Mouse (Mus musculus) liver, embryonic 16.5 days (tissue): Measurements from ENCODE around the gene Dedd2. TPM values are rescaled to one million over a fixed set of nuclear protein-coding genes. Genes with fewer than 3 reads are reported as not detected.

ENCODE experiments used
- ATAC-seq: fragments of 200-750 bp; cut with Nextera tagmentation; 2 replicates; pipeline ENCODE4 v1.8.0; 2017; ENCODE audit warnings: low read depth, mild to moderate bottlenecking, moderate number of reproducible peaks, moderate library complexity
- H3K27ac ChIP-seq: fragments of 300-500 bp; sonication (generic); 2 replicates; pipeline ENCODE4 v1.5.1; 2014; ENCODE audit warnings: mild to moderate bottlenecking, low read length
- H3K27me3 ChIP-seq: fragments of 300-500 bp; sonication (generic); 2 replicates; pipeline ENCODE4 v1.6.1; 2014; ENCODE audit warnings: low read depth, low read length, mixed read lengths; ENCODE audit not compliant: control insufficient read depth, insufficient read depth
- H3K36me3 ChIP-seq: fragments of 300-500 bp; sonication (generic); 2 replicates; pipeline ENCODE4 v1.6.1; 2014; ENCODE audit warnings: mild to moderate bottlenecking; ENCODE audit not compliant: control insufficient read depth, insufficient read depth
- H3K4me1 ChIP-seq: fragments of 300-500 bp; sonication (generic); 2 replicates; pipeline ENCODE4 v1.6.1; 2014; ENCODE audit warnings: low read depth, low read length, mixed read lengths; ENCODE audit not compliant: control insufficient read depth
- H3K4me2 ChIP-seq: fragments of 300-500 bp; sonication (generic); 2 replicates; pipeline ENCODE4 v1.6.1; 2014; ENCODE audit warnings: low read depth, low read length, mixed read lengths
- H3K4me3 ChIP-seq: fragments of 300-500 bp; sonication (generic); 2 replicates; pipeline ENCODE4 v1.5.1; 2014; ENCODE audit warnings: low read depth, mild to moderate bottlenecking, low read length
- H3K9ac ChIP-seq: fragments of 300-500 bp; sonication (generic); 2 replicates; pipeline ENCODE4 v1.6.1; 2014; ENCODE audit warnings: low read depth, low read length
- H3K9me3 ChIP-seq: fragments of 300-500 bp; sonication (generic); replicated peaks from 2 replicates; pipeline ENCODE4 v1.6.1; 2016; ENCODE audit warnings: low read length; ENCODE audit not compliant: control insufficient read depth
- WGBS: fragments of 180-500 bp; shearing (Covaris S2); extraction: QIAGEN DNeasy Blood & Tissue Kit; methylation state at CpG from one replicate; pipeline ENCODE4 v1.1.7; 2014; ENCODE audit not compliant: insufficient replicate concordance; 5-methylcytosine and 5-hydroxymethylcytosine counted together
- microRNA-seq: library from miRNA; unstranded; fragments of <30 nt; microRNA quantifications from one replicate; pipeline ENCODE4, GENCODE M21; 2016
- polyA plus RNA-seq: library from polyadenylated mRNA; unstranded; fragments of >200 nt; fragmentation: Nextera tagmentation; extraction: Ambion mirVana; gene quantifications from 2 replicates; pipeline ENCODE4 v1.2.1, GENCODE M21; 2015

Gene Dedd2
- polyA plus RNA-seq, 1 experiment from 2014 or later: 31.9 TPM

DNA sequence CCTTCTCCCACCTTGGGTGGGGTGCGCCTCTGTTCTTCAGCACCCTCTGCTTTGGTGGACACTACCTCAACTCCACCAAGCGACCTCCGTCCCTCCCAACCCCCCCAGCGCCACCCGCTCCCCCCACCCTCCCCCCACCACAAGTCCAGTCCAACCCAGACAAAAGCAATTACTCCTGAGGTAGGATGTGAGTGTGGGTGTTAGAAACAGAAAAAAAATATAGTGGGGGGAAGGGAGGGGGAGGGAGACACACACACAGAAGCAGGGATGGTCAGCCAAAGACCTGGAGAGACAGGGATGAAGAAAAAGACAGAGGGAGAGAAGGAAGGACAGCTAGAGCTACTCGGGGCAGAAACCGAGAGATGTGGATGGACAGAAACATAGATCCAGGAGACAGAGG, 66.6 kb downstream of the Dedd2 start:
- H3K4me3 ChIP-seq: no peak overlapping the region
- H3K4me2 ChIP-seq: no peak overlapping the region
- ATAC-seq: no peak
- H3K27me3 ChIP-seq: peaks cover 38% of the 10 kb centered on the region
- no peaks in the 10 kb centered on the region for H3K36me3 ChIP-seq
- no peak overlapping the region for H3K9ac ChIP-seq
- 56% methylated on average over 7 of the region's 7 CpGs for WGBS
- H3K27ac ChIP-seq: no peak overlapping the region
- H3K9me3 ChIP-seq: no peaks in the 10 kb centered on the region
- H3K4me1 ChIP-seq: peaks cover 35% of the 10 kb centered on the region

DNA sequence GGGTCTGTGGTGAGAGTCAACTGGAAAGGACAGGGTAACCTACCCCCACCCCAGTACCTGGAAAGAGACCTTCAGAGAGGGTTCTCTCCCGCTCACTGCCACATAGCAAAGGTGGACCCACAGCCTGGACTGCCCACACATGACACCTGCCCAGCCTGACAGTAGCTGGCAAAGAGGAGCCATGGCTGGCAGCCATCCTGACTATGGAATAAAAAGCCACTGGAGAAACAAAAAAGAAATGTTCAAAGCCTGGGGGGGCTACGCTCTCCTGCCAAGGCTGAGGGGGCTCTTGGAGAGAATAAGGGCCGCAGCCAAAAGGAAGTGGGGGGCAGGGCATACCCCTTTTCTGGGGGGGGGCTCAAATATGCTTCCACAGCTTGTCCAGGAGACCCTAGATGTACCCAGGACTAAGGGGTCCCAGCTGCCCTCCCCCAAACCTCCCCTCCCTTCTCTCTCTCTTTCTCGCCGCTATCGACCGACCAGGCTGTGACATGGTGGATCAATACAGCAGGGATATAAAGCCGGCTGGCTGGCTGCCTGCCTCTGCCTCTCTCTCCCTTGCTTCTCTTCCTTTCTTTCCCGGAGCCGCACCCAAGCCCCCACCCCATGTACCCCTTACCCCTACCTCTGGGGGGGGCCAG, 68.4 kb downstream of the Dedd2 start:
- 46% methylated on average over 10 of the region's 10 CpGs for WGBS
- Histone ChIP-seq H3K27ac (no peak overlapping the region), H3K27me3 (peaks cover 42% of the 10 kb centered on the region), H3K4me3 (no peak overlapping the region), H3K4me2 (no peak overlapping the region), H3K4me1 (peaks cover 35% of the 10 kb centered on the region), H3K36me3 (no peaks in the 10 kb centered on the region), H3K9ac (no peak overlapping the region), H3K9me3 (no peaks in the 10 kb centered on the region)
- ATAC-seq: no peak

DNA sequence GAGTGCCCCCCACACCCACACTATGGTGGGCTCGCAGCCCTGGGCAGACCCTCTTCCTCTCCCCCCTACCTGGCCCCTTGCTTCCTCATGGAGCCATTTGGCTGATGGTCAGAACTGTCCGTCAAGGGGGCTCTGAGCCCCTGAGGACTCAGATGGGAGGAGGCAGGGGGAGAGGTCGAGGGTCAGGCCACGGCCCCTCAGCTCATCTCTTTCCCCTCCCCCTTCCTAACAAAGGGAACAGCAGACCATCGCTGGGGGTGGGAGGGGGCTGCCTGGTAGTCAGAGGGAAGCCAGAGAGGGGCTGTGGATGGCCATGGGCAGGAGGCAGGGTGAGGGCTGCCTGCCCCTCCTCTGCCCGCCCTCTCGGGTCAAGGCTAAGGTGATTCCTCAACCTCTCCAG, 69.4 kb downstream of the Dedd2 start:
- no peak for ATAC-seq
- H3K4me3 ChIP-seq: no peak overlapping the region
- peaks cover 25% of the 10 kb centered on the region for H3K4me1 ChIP-seq
- no peaks in the 10 kb centered on the region for H3K36me3 ChIP-seq
- peaks cover 45% of the 10 kb centered on the region for H3K27me3 ChIP-seq
- H3K4me2 ChIP-seq: no peak overlapping the region
- 13% methylated on average over 7 of the region's 7 CpGs for WGBS
- no peak overlapping the region for H3K27ac ChIP-seq
- no peaks in the 10 kb centered on the region for H3K9me3 ChIP-seq
- no peak overlapping the region for H3K9ac ChIP-seq

DNA sequence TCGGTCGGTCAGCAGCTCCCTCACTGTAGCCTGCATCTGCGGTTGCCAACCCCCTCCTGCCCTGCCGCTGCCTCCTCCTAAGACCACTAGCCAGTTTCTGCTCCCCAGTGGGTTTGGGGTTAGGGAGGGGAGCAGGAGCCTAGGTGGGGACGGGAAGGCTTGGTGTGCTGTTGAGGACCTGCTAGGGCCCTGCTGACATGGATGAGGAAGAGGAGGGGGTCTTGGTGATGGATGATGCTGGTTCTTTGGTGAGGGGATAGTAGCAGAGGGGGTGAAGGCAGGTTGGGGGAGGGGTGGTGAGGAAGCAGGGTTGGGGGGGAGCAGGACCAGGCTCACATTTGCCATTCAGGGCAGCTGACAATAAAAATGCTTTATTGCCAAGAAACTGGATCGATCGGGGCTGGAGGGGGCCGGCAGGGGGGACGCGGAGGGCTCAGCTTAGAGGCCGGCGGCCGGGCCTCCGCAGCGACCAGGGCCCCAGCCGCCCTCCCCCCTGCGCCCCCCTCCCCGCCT, 70.2 kb downstream of the Dedd2 start:
- Histone ChIP-seq H3K36me3 (no peaks in the 10 kb centered on the region), H3K4me2 (no peak overlapping the region), H3K9me3 (no peaks in the 10 kb centered on the region), H3K27ac (no peak overlapping the region), H3K4me1 (peaks cover 17% of the 10 kb centered on the region), H3K9ac (no peak overlapping the region), H3K4me3 (no peak overlapping the region), H3K27me3 (peaks cover 45% of the 10 kb centered on the region)
- 5% methylated on average over 11 of the region's 18 CpGs for WGBS
- ATAC-seq: no peak

Small RNA genes within 50 kb of the gene (microRNA-seq; reads per million reads assigned to microRNA genes)
- gene Mir7048: 0.74 reads per million

Other genes with a start within 250 kb of the Dedd2 start
- gene Rabac1, start 247.9 kb downstream of the Dedd2 start, polyA plus RNA-seq: 56.4 and 58.7 TPM in 2 replicates
- gene Atp1a3, start 214.7 kb downstream of the Dedd2 start, polyA plus RNA-seq: 0.95 and 1.1 TPM in 2 replicates
- 0.76 and 0.92 TPM in 2 replicates for gene Grik5, start 148.3 kb downstream of the Dedd2 start, polyA plus RNA-seq
- gene Zfp574, start 148.0 kb downstream of the Dedd2 start, polyA plus RNA-seq: 8.1 and 10.4 TPM in 2 replicates
- gene Pou2f2, start 40.9 kb downstream of the Dedd2 start, polyA plus RNA-seq: 0.99 and 1.7 TPM in 2 replicates
- gene Zfp526, start 810 bp upstream of the Dedd2 start, polyA plus RNA-seq: 1.6 and 1.9 TPM in 2 replicates
- 4.0 and 5.3 TPM in 2 replicates for gene Gsk3a, start 17.2 kb upstream of the Dedd2 start, polyA plus RNA-seq
- 3.4 and 3.6 TPM in 2 replicates for gene Erf, start 30.1 kb upstream of the Dedd2 start, polyA plus RNA-seq
- gene Cic, start 47.1 kb upstream of the Dedd2 start, polyA plus RNA-seq: 9.5 and 10.8 TPM in 2 replicates
- gene Pafah1b3, start 77.4 kb upstream of the Dedd2 start, polyA plus RNA-seq: 25.6 and 26.2 TPM in 2 replicates
- 0.09 TPM in 1 of 2 replicates, not detected in the other for gene Prr19, start 80.8 kb upstream of the Dedd2 start, polyA plus RNA-seq
- 0.07 TPM in 1 of 2 replicates, not detected in the other for gene Tmem145, start 85.5 kb upstream of the Dedd2 start, polyA plus RNA-seq
- 0.78 and 0.90 TPM in 2 replicates for gene Megf8, start 96.5 kb upstream of the Dedd2 start, polyA plus RNA-seq
- not detected in 2 replicates for gene Cnfn, start 149.1 kb upstream of the Dedd2 start, polyA plus RNA-seq
- gene Lipe, start 178.1 kb upstream of the Dedd2 start, polyA plus RNA-seq: 3.4 and 3.8 TPM in 2 replicates
- 0.15 TPM in 1 of 2 replicates, not detected in the other for gene Cxcl17, start 192.3 kb upstream of the Dedd2 start, polyA plus RNA-seq